Mouse (Mus musculus) forebrain, embryonic 10.5 days (tissue): ENCODE data around the gene Rdx. TPM values are rescaled to one million over a fixed set of nuclear protein-coding genes. Genes with fewer than 3 reads are reported as not detected.

Source experiments
- DNase-seq: peaks from one replicate; pipeline ENCODE4 v3.0.0-alpha.2; 2017; ENCODE audit warnings: low spot score; ENCODE audit errors: extremely low spot score
- H3K27ac ChIP-seq: fragments of 300-500 bp; sonication (generic); 2 replicates; pipeline ENCODE4 v1.5.1; 2016; ENCODE audit warnings: mild to moderate bottlenecking
- H3K27me3 ChIP-seq: fragments of 300-500 bp; sonication (generic); 2 replicates; pipeline ENCODE4 v1.6.1; 2016; ENCODE audit warnings: mild to moderate bottlenecking; ENCODE audit not compliant: poor library complexity, severe bottlenecking
- H3K36me3 ChIP-seq: fragments of 300-500 bp; sonication (generic); replicated peaks from 2 replicates; pipeline ENCODE4 v1.6.1; 2016; ENCODE audit warnings: mild to moderate bottlenecking, moderate library complexity
- H3K4me1 ChIP-seq: fragments of 300-500 bp; sonication (generic); 2 replicates; pipeline ENCODE4 v1.6.1; 2016
- H3K4me3 ChIP-seq: fragments of 300-500 bp; sonication (generic); 2 replicates; pipeline ENCODE4 v1.5.1; 2016; ENCODE audit warnings: mild to moderate bottlenecking, moderate library complexity
- H3K9me3 ChIP-seq: fragments of 300-500 bp; sonication (generic); 2 replicates; pipeline ENCODE4 v1.6.1; 2016; ENCODE audit warnings: mild to moderate bottlenecking, moderate library complexity
- WGBS: fragments of 180-500 bp; shearing (Covaris S2); methylation state at CpG from one replicate; pipeline ENCODE4 v1.1.7; 2016; 5-methylcytosine and 5-hydroxymethylcytosine counted together
- polyA plus RNA-seq: library from polyadenylated mRNA; unstranded; fragments of >200 nt; fragmentation: Nextera tagmentation; extraction: Ambion mirVana; gene quantifications from 2 replicates; pipeline ENCODE4 v1.2.1, GENCODE M21; 2016

Gene Rdx
- polyA plus RNA-seq, 1 experiment from 2014 or later = 145 TPM

GRCm38 (mm10) chr9:52072202-52072601, 25.2 kb downstream of the Rdx start:
- peaks cover 93% of the 10 kb centered on the region for H3K36me3 ChIP-seq
- no peaks in the 10 kb centered on the region for H3K9me3 ChIP-seq
- H3K4me3 ChIP-seq = no peak overlapping the region

GRCm38 (mm10) chr9:52076089-52076488, 29.1 kb downstream of the Rdx start:
- Histone ChIP-seq H3K27me3 (no peaks in the 10 kb centered on the region), H3K4me3 (no peak overlapping the region), H3K9me3 (no peaks in the 10 kb centered on the region), H3K36me3 (peaks cover 97% of the 10 kb centered on the region), H3K4me1 (no peaks in the 10 kb centered on the region), H3K27ac (no peak overlapping the region)
- DNase-seq = no peak
- 97% methylated on average over 2 of the region's 2 CpGs for WGBS

More at GRCm38 (mm10) chr9:52072202-52072601, 25.2 kb downstream of the Rdx start:
- H3K27me3 ChIP-seq = no peaks in the 10 kb centered on the region
- H3K4me1 ChIP-seq = no peaks in the 10 kb centered on the region
- no peak for DNase-seq
- H3K27ac ChIP-seq = no peak overlapping the region

- H3K36me3 ChIP-seq = peaks cover 99% of the 10 kb centered on the region
- H3K9me3 ChIP-seq = no peaks in the 10 kb centered on the region
- no peak overlapping the region for H3K27ac ChIP-seq
- H3K4me1 ChIP-seq = no peaks in the 10 kb centered on the region
- WGBS = 88% methylated on average over 1 of the region's 1 CpGs
- no peak overlapping the region for H3K4me3 ChIP-seq
- DNase-seq = no peak
- H3K27me3 ChIP-seq = no peaks in the 10 kb centered on the region
Measured at GRCm38 (mm10) chr9:52077692-52078091, 30.7 kb downstream of the Rdx start.

- Histone ChIP-seq H3K36me3 (peaks cover 95% of the 10 kb centered on the region), H3K4me1 (no peaks in the 10 kb centered on the region), H3K27me3 (no peaks in the 10 kb centered on the region), H3K4me3 (no peak overlapping the region), H3K9me3 (no peaks in the 10 kb centered on the region), H3K27ac (no peak overlapping the region)
- 94% methylated on average over 2 of the region's 2 CpGs for WGBS
- no peak for DNase-seq
Measured at GRCm38 (mm10) chr9:52081979-52082378, 35.0 kb downstream of the Rdx start.

GRCm38 (mm10) chr9:52082414-52082813, 35.4 kb downstream of the Rdx start:
- Histone ChIP-seq H3K27me3 (no peaks in the 10 kb centered on the region), H3K4me3 (no peak overlapping the region), H3K9me3 (no peaks in the 10 kb centered on the region), H3K4me1 (no peaks in the 10 kb centered on the region), H3K36me3 (peaks cover 95% of the 10 kb centered on the region), H3K27ac (no peak overlapping the region)
- no peak for DNase-seq
- 94% methylated on average over 4 of the region's 4 CpGs for WGBS

GRCm38 (mm10) chr9:52091752-52092151, 44.8 kb downstream of the Rdx start:
- H3K9me3 ChIP-seq = no peaks in the 10 kb centered on the region
- no peak for DNase-seq
- H3K27me3 ChIP-seq = no peaks in the 10 kb centered on the region
- H3K4me3 ChIP-seq = no peak overlapping the region
- WGBS = 90% methylated on average over 9 of the region's 9 CpGs
- H3K4me1 ChIP-seq = peaks cover 3% of the 10 kb centered on the region
- H3K27ac ChIP-seq = no peak overlapping the region
- H3K36me3 ChIP-seq = peaks cover 55% of the 10 kb centered on the region

- no peaks in the 10 kb centered on the region for H3K27me3 ChIP-seq
- no peaks in the 10 kb centered on the region for H3K9me3 ChIP-seq
- no peak for DNase-seq
- H3K4me3 ChIP-seq = no peak overlapping the region
- H3K27ac ChIP-seq = no peak overlapping the region
- peaks cover 8% of the 10 kb centered on the region for H3K4me1 ChIP-seq
- H3K36me3 ChIP-seq = peaks cover 50% of the 10 kb centered on the region
- 91% methylated on average over 5 of the region's 5 CpGs for WGBS
Measured at GRCm38 (mm10) chr9:52092311-52092710, 45.3 kb downstream of the Rdx start.

GRCm38 (mm10) chr9:52093108-52093507, 46.1 kb downstream of the Rdx start:
- H3K4me3 ChIP-seq = no peak overlapping the region
- H3K36me3 ChIP-seq = peaks cover 42% of the 10 kb centered on the region
- DNase-seq = no peak
- 77% methylated on average over 8 of the region's 8 CpGs for WGBS
- H3K27ac ChIP-seq = no peak overlapping the region
- no peaks in the 10 kb centered on the region for H3K27me3 ChIP-seq
- H3K4me1 ChIP-seq = peaks cover 12% of the 10 kb centered on the region
- H3K9me3 ChIP-seq = no peaks in the 10 kb centered on the region

- 82% methylated on average over 5 of the region's 5 CpGs for whole genome bisulfite sequencing
- Histone ChIP-seq H3K36me3 (peaks cover 33% of the 10 kb centered on the region), H3K27ac (no peak overlapping the region), H3K27me3 (no peaks in the 10 kb centered on the region), H3K4me3 (no peak overlapping the region), H3K4me1 (peaks cover 15% of the 10 kb centered on the region), H3K9me3 (no peaks in the 10 kb centered on the region)
- DNase-seq = no peak
Measured at GRCm38 (mm10) chr9:52094016-52094415, 47.0 kb downstream of the Rdx start.

- H3K27me3 ChIP-seq = no peaks in the 10 kb centered on the region
- H3K36me3 ChIP-seq = peaks cover 28% of the 10 kb centered on the region
- no peak overlapping the region for H3K4me3 ChIP-seq
- WGBS = 92% methylated on average over 10 of the region's 10 CpGs
- DNase-seq = no peak
- H3K4me1 ChIP-seq = peaks cover 15% of the 10 kb centered on the region
- no peaks in the 10 kb centered on the region for H3K9me3 ChIP-seq
- H3K27ac ChIP-seq = no peak overlapping the region
Measured at GRCm38 (mm10) chr9:52094471-52094980, 47.6 kb downstream of the Rdx start.

GRCm38 (mm10) chr9:52095666-52096065, 48.7 kb downstream of the Rdx start:
- no peak for DNase-seq
- H3K27ac ChIP-seq = no peak overlapping the region
- no peaks in the 10 kb centered on the region for H3K9me3 ChIP-seq
- H3K4me3 ChIP-seq = no peak overlapping the region
- 83% methylated on average over 3 of the region's 3 CpGs for WGBS
- H3K27me3 ChIP-seq = no peaks in the 10 kb centered on the region
- H3K4me1 ChIP-seq = peaks cover 15% of the 10 kb centered on the region
- H3K36me3 ChIP-seq = peaks cover 20% of the 10 kb centered on the region

- DNase-seq = no peak
- H3K27ac ChIP-seq = no peak overlapping the region
- H3K4me3 ChIP-seq = no peak overlapping the region
- H3K27me3 ChIP-seq = no peaks in the 10 kb centered on the region
- H3K9me3 ChIP-seq = no peaks in the 10 kb centered on the region
- peaks cover 9% of the 10 kb centered on the region for H3K36me3 ChIP-seq
- WGBS = 14% methylated on average over 1 of the region's 1 CpGs
- H3K4me1 ChIP-seq = peaks cover 21% of the 10 kb centered on the region
Measured at GRCm38 (mm10) chr9:52097386-52097785, 50.4 kb downstream of the Rdx start.

GRCm38 (mm10) chr9:52098600-52098999, 51.6 kb downstream of the Rdx start:
- Histone ChIP-seq H3K27ac (no peak overlapping the region), H3K4me1 (peaks cover 26% of the 10 kb centered on the region), H3K36me3 (no peaks in the 10 kb centered on the region), H3K9me3 (no peaks in the 10 kb centered on the region), H3K27me3 (no peaks in the 10 kb centered on the region), H3K4me3 (no peak overlapping the region)
- peak; percentile 84 for DNase-seq
- WGBS = 2% methylated on average over 7 of the region's 7 CpGs

GRCm38 (mm10) chr9:52100426-52100825, 53.5 kb downstream of the Rdx start:
- no peaks in the 10 kb centered on the region for H3K36me3 ChIP-seq
- DNase-seq = no peak
- no peak overlapping the region for H3K4me3 ChIP-seq
- H3K27me3 ChIP-seq = no peaks in the 10 kb centered on the region
- no peak overlapping the region for H3K27ac ChIP-seq
- no peaks in the 10 kb centered on the region for H3K9me3 ChIP-seq
- 92% methylated on average over 14 of the region's 14 CpGs for WGBS
- H3K4me1 ChIP-seq = peaks cover 26% of the 10 kb centered on the region
